Comparison of ENCODE assay signal across 8 mouse cellular contexts in the genomic region with DNA sequence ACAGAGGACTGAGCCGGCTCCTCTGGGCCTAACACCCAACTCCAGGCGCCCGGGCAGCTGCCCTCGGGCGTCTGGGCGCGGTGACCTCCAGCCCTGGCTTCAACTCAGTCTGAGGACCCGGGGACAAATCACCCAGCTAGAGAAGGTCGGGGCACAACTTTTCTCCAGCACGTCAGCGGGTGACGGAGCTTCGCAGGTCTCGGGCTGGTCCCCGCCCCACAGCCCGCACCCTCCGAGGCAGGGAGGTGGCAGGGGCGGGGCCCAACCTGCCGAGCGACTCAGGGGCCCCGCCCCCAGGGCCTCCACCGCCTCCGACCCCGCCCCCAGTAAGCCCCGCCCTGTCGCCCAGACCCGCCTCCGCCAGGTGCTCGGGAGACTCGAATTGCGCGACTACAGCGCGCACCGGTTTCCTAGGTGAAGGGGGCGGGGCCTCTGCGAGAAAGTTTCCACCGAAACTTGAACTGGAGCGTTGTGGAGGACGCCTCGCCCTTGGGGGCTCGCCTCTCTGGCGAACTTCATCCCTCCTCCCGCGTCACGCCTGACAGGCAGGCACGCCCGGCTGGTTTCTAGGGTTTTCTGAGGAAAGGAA. TPM values are rescaled to one million over a fixed set of nuclear protein-coding genes. Genes with fewer than 3 reads are reported as not detected.
DNase-seq lines count a peak whose midpoint lies in the region; ATAC-seq and TF ChIP-seq lines count a peak whose summit lies in the region.

A gene (minus strand): TSS at position 278 of the 589 bp plus-strand sequence.
A gene (minus strand): TSS at position 280 of the 589 bp plus-strand sequence.

- H3K4me2 ChIP-seq in heart, embryonic 12.5 days, result peak within 1 kb of the TSS; percentile 91
- peak within 1 kb of the TSS; percentile 83 for H3K4me2 ChIP-seq in kidney, embryonic 16.5 days (replicated peaks; ENCODE audit: low read depth, low read length)

- peak within 1 kb of the TSS; percentile 63 for H3K27ac ChIP-seq in heart, embryonic 12.5 days (ENCODE audit: poor library complexity, severe bottlenecking)
- H3K27ac ChIP-seq in kidney, embryonic 16.5 days (ENCODE audit: low read length), result peak within 1 kb of the TSS; percentile 83
- peak within 1 kb of the TSS; percentile 85 for H3K27ac ChIP-seq in liver, adult 2 months (replicated peaks; ENCODE audit: insufficient read depth, low read depth, low read length)

- no peak for TF ChIP-seq CTCF in liver, adult 2 months (IDR thresholded peaks at IDR 0.05; ENCODE audit: low read depth, low read length)

- H3K36me3 ChIP-seq in erythroblast, embryonic 14.5 days (ENCODE audit: control insufficient read depth), result no peaks in the 10 kb centered on the region
- no peaks in the 10 kb centered on the region for H3K36me3 ChIP-seq in heart, embryonic 12.5 days
- H3K36me3 ChIP-seq in kidney, embryonic 16.5 days (ENCODE audit: insufficient read depth, low read length), result no peaks in the 10 kb centered on the region
- H3K36me3 ChIP-seq in liver, adult 2 months (ENCODE audit: control insufficient read depth, insufficient read depth, low read length), result no peaks in the 10 kb centered on the region
- H3K36me3 ChIP-seq in splenic B cell, adult 2 months (ENCODE audit: control insufficient read depth, insufficient read depth, low read length, poor library complexity, severe bottlenecking), result no peaks in the 10 kb centered on the region

- H3K9me3 ChIP-seq in erythroblast, embryonic 14.5 days (ENCODE audit: control insufficient read depth, low read length), result no peaks in the 10 kb centered on the region; the same call in 1 of the 2 replicates
- H3K9me3 ChIP-seq in heart, embryonic 12.5 days (replicated peaks), result no peaks in the 10 kb centered on the region
- H3K9me3 ChIP-seq in kidney, embryonic 16.5 days (ENCODE audit: low read length), result no peaks in the 10 kb centered on the region

- H3K9ac ChIP-seq in heart, embryonic 12.5 days, result peak within 1 kb of the TSS; percentile 74
- H3K9ac ChIP-seq in kidney, embryonic 16.5 days (replicated peaks; ENCODE audit: low read length), result peak within 1 kb of the TSS; percentile 73
- peak within 1 kb of the TSS; percentile 72 for H3K9ac ChIP-seq in liver, adult 2 months (ENCODE audit: low read depth, low read length)

- under 1% methylated on average over 45 of the region's 48 CpGs for WGBS in heart, embryonic 12.5 days
- WGBS in kidney, embryonic 16.5 days, result under 1% methylated on average over 37 of the region's 48 CpGs
- under 1% methylated on average over 48 of the region's 48 CpGs for WGBS in liver, adult 2 months

- TF ChIP-seq POLR2A in liver, adult 2 months (IDR thresholded peaks at IDR 0.05; ENCODE audit: extremely low read depth, insufficient read depth, low read length), result 0 out of 2 replicates have a peak, but pooled peaks have one; percentile 46

- H3K4me3 ChIP-seq in erythroblast, embryonic 14.5 days (replicated peaks), result peak within 1 kb of the TSS; percentile 64
- H3K4me3 ChIP-seq in heart, embryonic 12.5 days, result peak within 1 kb of the TSS; percentile 64
- H3K4me3 ChIP-seq in kidney, embryonic 16.5 days (ENCODE audit: low read length), result peak within 1 kb of the TSS; percentile 67
- H3K4me3 ChIP-seq in liver, adult 2 months (ENCODE audit: insufficient read depth, low read depth, low read length), result peak within 1 kb of the TSS; percentile 77

- peaks cover 4% of the 10 kb centered on the region; the same call in 1 of the 2 replicates for H3K79me2 ChIP-seq in liver, adult 2 months (ENCODE audit: control insufficient read depth, insufficient read depth, low read length)

- DNase-seq in CD4-positive helper T cell, adult 2 months (ENCODE audit: low read depth, low spot score), result peak; percentile 91
- DNase-seq in brain, embryonic 18.5 days (ENCODE audit: low read depth, low spot score), result peak; percentile 12
- peak; percentile 88 for DNase-seq in liver, adult 2 months (ENCODE audit: extremely low read depth, low read depth, low spot score)
- DNase-seq in naive thymus-derived CD4-positive, alpha-beta T cell, adult 2 months (ENCODE audit: low read depth), result peak; percentile 66
- DNase-seq in splenic B cell, adult 2 months (ENCODE audit: low read depth, low spot score), result peak; percentile 90

- H3K27me3 ChIP-seq in erythroblast, embryonic 14.5 days (ENCODE audit: control insufficient read depth), result peaks cover 66% of the 10 kb centered on the region
- H3K27me3 ChIP-seq in heart, embryonic 12.5 days (replicated peaks), result no peaks in the 10 kb centered on the region
- no peaks in the 10 kb centered on the region for H3K27me3 ChIP-seq in kidney, embryonic 16.5 days (ENCODE audit: insufficient read depth, low read length)
- H3K27me3 ChIP-seq in liver, adult 2 months (ENCODE audit: control insufficient read depth, insufficient read depth, low read length), result no peaks in the 10 kb centered on the region
- peaks cover 4% of the 10 kb centered on the region for H3K27me3 ChIP-seq in splenic B cell, adult 2 months (ENCODE audit: control insufficient read depth, insufficient read depth, low read length, poor library complexity, severe bottlenecking)

- H3K4me1 ChIP-seq in erythroblast, embryonic 14.5 days (ENCODE audit: control insufficient read depth), result peaks cover 24% of the 10 kb centered on the region
- peaks cover 16% of the 10 kb centered on the region for H3K4me1 ChIP-seq in heart, embryonic 12.5 days (replicated peaks)
- peaks cover 24% of the 10 kb centered on the region for H3K4me1 ChIP-seq in kidney, embryonic 16.5 days (ENCODE audit: insufficient read depth, low read length)
- peaks cover 6% of the 10 kb centered on the region for H3K4me1 ChIP-seq in liver, adult 2 months (ENCODE audit: control insufficient read depth, insufficient read depth, low read length)

- peak; percentile 98 for ATAC-seq in heart, embryonic 12.5 days (ENCODE audit: insufficient number of reproducible peaks, low FRiP score)
- ATAC-seq in kidney, embryonic 16.5 days (ENCODE audit: low FRiP score, low TSS enrichment), result peak; percentile 97

RNA-seq across cellular contexts. Expression of the first gene that starts in this region (rescaled TPM):
- polyA plus RNA-seq in erythroblast, embryonic 14.5 days (2012), result 0.01 TPM in 1 of 2 replicates, not detected in the other
- polyA plus RNA-seq in heart, embryonic 12.5 days (2016; fragmentation: Nextera tagmentation; extraction: Ambion mirVana), result 0.85 and 1.2 TPM in 2 replicates
- polyA plus RNA-seq in kidney, embryonic 16.5 days (2015; fragmentation: Nextera tagmentation; extraction: Ambion mirVana), result 3.0 and 3.7 TPM in 2 replicates
- total RNA-seq in liver, adult 2 months (2014; rRNA removed), result 3.0 and 3.4 TPM in 2 replicates
- 1.6 TPM in 2 replicates for polyA plus RNA-seq in liver, adult 2 months (2012; rRNA removed)

RNA-seq across cellular contexts. Expression of the second gene that starts in this region (rescaled TPM):
- 0.03 TPM in 1 of 2 replicates, not detected in the other for polyA plus RNA-seq in erythroblast, embryonic 14.5 days (2012)
- 4.6 and 6.1 TPM in 2 replicates for polyA plus RNA-seq in heart, embryonic 12.5 days (2016; fragmentation: Nextera tagmentation; extraction: Ambion mirVana)
- 8.7 and 13.4 TPM in 2 replicates for polyA plus RNA-seq in kidney, embryonic 16.5 days (2015; fragmentation: Nextera tagmentation; extraction: Ambion mirVana)
- 2.2 and 7.7 TPM in 2 replicates for total RNA-seq in liver, adult 2 months (2014; rRNA removed)
- polyA plus RNA-seq in liver, adult 2 months (2012; rRNA removed), result 6.9 and 14.8 TPM in 2 replicates

Comparison
In these comparisons a context has a peak if more than half of its experiments do, and no peak if none do; other contexts are left out.
1. Peak in every context shown above with its lines: DNase-seq, ATAC-seq, H3K4me3 ChIP-seq and H3K27ac ChIP-seq.
2. DNase-seq: peak in every context shown above with its lines; median percentile 91 in CD4-positive helper T cell, adult 2 months; 90 in splenic B cell, adult 2 months; 88 in liver, adult 2 months; 66 in naive thymus-derived CD4-positive, alpha-beta T cell, adult 2 months; 12 in brain, embryonic 18.5 days.